9 mouse cellular contexts compared by ENCODE assay signal in the genomic region with DNA sequence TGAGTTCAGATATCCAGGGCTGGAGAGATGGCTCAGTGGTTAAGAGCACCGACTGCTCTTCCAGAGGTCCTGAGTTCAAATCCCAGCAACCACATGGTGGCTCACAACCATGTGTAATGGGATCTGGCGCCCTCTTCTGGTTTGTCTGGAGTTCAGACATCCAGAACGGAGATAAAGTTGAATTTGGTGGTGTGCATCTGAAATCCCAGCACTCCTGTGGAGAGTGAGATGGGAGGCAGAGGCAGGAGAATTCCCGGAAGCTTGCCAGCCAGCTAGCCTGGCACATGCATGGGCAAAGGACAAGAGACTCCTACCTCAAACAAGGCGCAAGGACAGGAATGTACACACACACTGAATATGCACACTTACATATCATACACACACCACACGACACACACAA. TPM values are rescaled to one million over a fixed set of nuclear protein-coding genes. Genes with fewer than 3 reads are reported as not detected.
DNase-seq lines count a peak whose midpoint lies in the region; ATAC-seq and TF ChIP-seq lines count a peak whose summit lies in the region.
"Had no signal": no experiment of that assay in that cellular context is flagged by ENCODE, and none has a peak within 500 bp of the region (broad histone marks: within the 10 kb centered on the region; RNA-seq: fewer than 3 reads in every experiment).

No protein-coding gene starts in this region.

- no peak overlapping the region for H3K4me3 ChIP-seq in intestine, postnatal 0 days (ENCODE audit: low read depth, low read length)
- no peak overlapping the region for H3K4me3 ChIP-seq in intestine, embryonic 16.5 days (ENCODE audit: low read length)
- H3K4me3 ChIP-seq in stomach, postnatal 0 days (ENCODE audit: low read depth, low read length): no peak overlapping the region

- no peak for TF ChIP-seq EP300 in stomach, postnatal 0 days (optimal IDR thresholded peaks at IDR 0.05)

- H3K9me3 ChIP-seq in intestine, postnatal 0 days (ENCODE audit: control insufficient read depth): no peaks in the 10 kb centered on the region
- no peaks in the 10 kb centered on the region for H3K9me3 ChIP-seq in intestine, embryonic 16.5 days (ENCODE audit: control insufficient read depth, low read length)
- no peaks in the 10 kb centered on the region for H3K9me3 ChIP-seq in stomach, postnatal 0 days (ENCODE audit: control insufficient read depth, low read length)

- ATAC-seq in intestine, postnatal 0 days: no peak
- no peak for ATAC-seq in intestine, embryonic 16.5 days
- ATAC-seq in stomach, postnatal 0 days (ENCODE audit: low FRiP score, low TSS enrichment): no peak
- ATAC-seq: Patski had no signal

- peak; percentile 50 for DNase-seq in thymus, postnatal 14 days
- no peak for DNase-seq in thymus, postnatal 25 days
- peak; percentile 45 for DNase-seq in induced T-regulatory cell, adult 2 months (ENCODE audit: low read depth)
- no peak for DNase-seq in stomach, postnatal 0 days (ENCODE audit: low spot score)
- no peak for DNase-seq in yolk sac, embryonic 10.5 days (ENCODE audit: low spot score)
- DNase-seq: gastrocnemius, postnatal 36 days had no signal

- H3K9ac ChIP-seq in intestine, postnatal 0 days (ENCODE audit: low read depth, low read length): no peak overlapping the region
- H3K9ac ChIP-seq in intestine, embryonic 16.5 days (ENCODE audit: low read depth, low read length): no peak overlapping the region
- H3K9ac ChIP-seq in stomach, postnatal 0 days (ENCODE audit: low read length): no peak overlapping the region

- no peaks in the 10 kb centered on the region for H3K27me3 ChIP-seq in intestine, postnatal 0 days (replicated peaks; ENCODE audit: control insufficient read depth, insufficient read depth, low read length)
- no peaks in the 10 kb centered on the region for H3K27me3 ChIP-seq in intestine, embryonic 16.5 days (replicated peaks; ENCODE audit: control insufficient read depth, insufficient read depth, low read length)
- H3K27me3 ChIP-seq in stomach, postnatal 0 days (ENCODE audit: control insufficient read depth, insufficient read depth, low read length): no peaks in the 10 kb centered on the region
- H3K27me3 ChIP-seq: Patski had no signal

- peaks cover 5% of the 10 kb centered on the region; the same call in 1 of the 2 replicates for H3K4me1 ChIP-seq in intestine, postnatal 0 days (replicated peaks; ENCODE audit: control insufficient read depth, insufficient read depth, low read length)
- H3K4me1 ChIP-seq in intestine, embryonic 16.5 days (ENCODE audit: control insufficient read depth, insufficient read depth, low read length): peaks cover 41% of the 10 kb centered on the region
- peaks cover 11% of the 10 kb centered on the region for H3K4me1 ChIP-seq in stomach, postnatal 0 days (replicated peaks; ENCODE audit: control insufficient read depth, insufficient read depth)

- peak; percentile 55 for TF ChIP-seq CTCF in intestine, postnatal 0 days (IDR thresholded peaks at IDR 0.05; ENCODE audit: low read depth)
- peak; percentile 51 for TF ChIP-seq CTCF in stomach, postnatal 0 days (IDR thresholded peaks at IDR 0.05; ENCODE audit: low read depth)

- H3K4me2 ChIP-seq in intestine, postnatal 0 days (replicated peaks; ENCODE audit: low read depth): no peak overlapping the region
- no peak overlapping the region for H3K4me2 ChIP-seq in intestine, embryonic 16.5 days (ENCODE audit: low read depth, low read length)
- H3K4me2 ChIP-seq in stomach, postnatal 0 days (replicated peaks; ENCODE audit: low read depth): no peak overlapping the region

- no peak overlapping the region for H3K27ac ChIP-seq in intestine, postnatal 0 days (ENCODE audit: low read depth, low read length)
- no peak overlapping the region for H3K27ac ChIP-seq in intestine, embryonic 16.5 days (ENCODE audit: low read length)
- H3K27ac ChIP-seq in stomach, postnatal 0 days (replicated peaks): no peak overlapping the region

- 86% methylated on average over 6 of the region's 6 CpGs for WGBS in intestine, postnatal 0 days
- 87% methylated on average over 6 of the region's 6 CpGs for WGBS in intestine, embryonic 16.5 days
- 93% methylated on average over 6 of the region's 6 CpGs for WGBS in stomach, postnatal 0 days

- H3K36me3 ChIP-seq in intestine, postnatal 0 days (ENCODE audit: control insufficient read depth, insufficient read depth): peaks cover 11% of the 10 kb centered on the region; the same call in 1 of the 2 replicates
- no peaks in the 10 kb centered on the region for H3K36me3 ChIP-seq in intestine, embryonic 16.5 days (ENCODE audit: control insufficient read depth, insufficient read depth, low read length)
- no peaks in the 10 kb centered on the region; the same call in none of the 2 replicates for H3K36me3 ChIP-seq in stomach, postnatal 0 days (ENCODE audit: control insufficient read depth, insufficient read depth, low read length)

RNA-seq across cellular contexts. Expression of gene Ttyh3, which starts 4.6 kb away (rescaled TPM):
- polyA plus RNA-seq in intestine, postnatal 0 days (2015; fragmentation: Nextera tagmentation; extraction: Ambion mirVana): 21.4 and 23.6 TPM in 2 replicates
- polyA plus RNA-seq in intestine, embryonic 16.5 days (2015; fragmentation: Nextera tagmentation; extraction: Ambion mirVana): 17.0 and 24.3 TPM in 2 replicates
- 8.5 and 9.6 TPM in 2 replicates for polyA plus RNA-seq in stomach, postnatal 0 days (2015; fragmentation: Nextera tagmentation; extraction: Ambion mirVana)

RNA-seq across cellular contexts. Expression of gene Lfng, which starts 37.1 kb away (rescaled TPM):
- 7.1 and 7.3 TPM in 2 replicates for polyA plus RNA-seq in intestine, postnatal 0 days (2015; fragmentation: Nextera tagmentation; extraction: Ambion mirVana)
- 11.9 and 13.4 TPM in 2 replicates for polyA plus RNA-seq in intestine, embryonic 16.5 days (2015; fragmentation: Nextera tagmentation; extraction: Ambion mirVana)
- polyA plus RNA-seq in stomach, postnatal 0 days (2015; fragmentation: Nextera tagmentation; extraction: Ambion mirVana): 11.1 and 11.4 TPM in 2 replicates

RNA-seq across cellular contexts. Expression of gene Iqce, which starts 57.9 kb away (rescaled TPM):
- 5.7 and 7.0 TPM in 2 replicates for polyA plus RNA-seq in intestine, postnatal 0 days (2015; fragmentation: Nextera tagmentation; extraction: Ambion mirVana)
- 16.7 and 18.2 TPM in 2 replicates for polyA plus RNA-seq in intestine, embryonic 16.5 days (2015; fragmentation: Nextera tagmentation; extraction: Ambion mirVana)
- 5.6 and 6.0 TPM in 2 replicates for polyA plus RNA-seq in stomach, postnatal 0 days (2015; fragmentation: Nextera tagmentation; extraction: Ambion mirVana)

Comparison
In these comparisons a context has a peak if more than half of its experiments do, and no peak if none do; other contexts are left out.
1. DNase-seq: peak in thymus, postnatal 14 days (single experiment) and induced T-regulatory cell, adult 2 months (single experiment); none in thymus, postnatal 25 days (single experiment), stomach, postnatal 0 days (single experiment) and yolk sac, embryonic 10.5 days (single experiment).